Mouse (Mus musculus): Measurements from ENCODE around the gene Med16. TPM values are rescaled to one million over a fixed set of nuclear protein-coding genes. Genes with fewer than 3 reads are reported as not detected.

The Med16 gene
- total and polyA plus RNA-seq, 3 experiments, result 10.2 to 22.8 (median 12.1) TPM

DNA sequence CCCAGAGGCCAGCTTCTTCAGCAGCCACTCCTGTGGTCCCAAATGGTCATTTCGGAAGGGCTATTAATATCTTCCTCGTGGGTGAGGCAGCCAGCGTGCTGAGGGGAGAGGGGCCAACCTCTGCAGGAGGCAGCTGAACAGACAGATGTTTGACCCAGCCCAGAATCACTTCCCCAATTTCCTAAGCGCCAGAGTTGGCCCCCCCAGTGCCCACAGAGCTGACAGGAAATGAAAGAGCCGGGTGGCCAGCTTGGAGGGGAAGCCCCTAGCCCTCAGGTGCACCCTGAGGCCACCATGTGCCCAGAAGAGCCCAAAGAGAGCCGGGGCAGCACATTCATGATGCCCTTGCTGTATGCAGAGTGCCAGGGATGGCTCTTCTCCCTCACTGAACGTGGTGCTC is 32.0 kb upstream of the Med16 start:
- Histone ChIP-seq H3K4me2 (ENCODE audit: insufficient read depth, low read depth, poor library complexity, severe bottlenecking) (peak overlapping the region; percentile 77), H3K4me1 (ENCODE audit: control insufficient read depth in 1 of 2, insufficient read depth in 2 of 2) (peaks cover 77 to 99% of the 10 kb centered on the region in 2 experiments), H3K9ac (ENCODE audit: insufficient read depth, low read depth) (no peak overlapping the region), H3K27me3 (replicated peaks) (no peaks in the 10 kb centered on the region), H3K9me3 (replicated peaks; ENCODE audit: low read length) (no peaks in the 10 kb centered on the region), H3K27ac (ENCODE audit: insufficient read depth, low read depth) (peak overlapping the region; percentile 97), H3K4me3 (replicated peaks in 1 of 3; ENCODE audit: low read depth in 2 of 3, low read length in 2 of 3, poor library complexity in 1 of 3) (no peak overlapping the region), H3K36me3 (replicated peaks in 1 of 2; ENCODE audit: control insufficient read depth in 1 of 2, insufficient read depth in 1 of 2, low read length in 1 of 2) (peaks cover 44 to 85% of the 10 kb centered on the region in 2 experiments), H3K79me2 (replicated peaks; ENCODE audit: control insufficient read depth, extremely low read depth, insufficient read depth, poor library complexity, severe bottlenecking) (peaks cover 82% of the 10 kb centered on the region)
- peak; percentile 96; the same call in 1 of the 2 replicates for TF ChIP-seq SIN3A (IDR thresholded peaks at IDR 0.05; ENCODE audit: low read length)
- TF ChIP-seq RCOR1 (conservative IDR thresholded peaks at IDR 0.05; ENCODE audit: low read depth, low read length), result peak; percentile 100
- peak; percentile 72; the same call in 1 of the 2 replicates for TF ChIP-seq UBTF (IDR thresholded peaks at IDR 0.05; ENCODE audit: low read depth, low read length)
- TF ChIP-seq BHLHE40 (IDR thresholded peaks at IDR 0.05; ENCODE audit: low read depth, low read length), result peak; percentile 98
- TF ChIP-seq MYC (IDR thresholded peaks at IDR 0.05; ENCODE audit: low read depth, low read length), result peak; percentile 96
- 0 out of 2 replicates have a peak, but pooled peaks have one; percentile 13 for TF ChIP-seq JUND (conservative IDR thresholded peaks at IDR 0.05; ENCODE audit: low read depth, low read length)
- peak; percentile 94 for TF ChIP-seq ZMIZ1 (IDR thresholded peaks at IDR 0.05; ENCODE audit: low read depth, low read length)
- no peak for TF ChIP-seq ZC3H11A (IDR thresholded peaks at IDR 0.05; ENCODE audit: low read depth, low read length)
- TF ChIP-seq TBP (conservative IDR thresholded peaks at IDR 0.05; ENCODE audit: low read depth, low read length), result peak; percentile 55; the same call in 1 of the 2 replicates
- peak; percentile 99 for TF ChIP-seq MEF2A (IDR thresholded peaks at IDR 0.05; ENCODE audit: borderline replicate concordance, low read depth, low read length)
- peak; percentile 100 for TF ChIP-seq TCF12 (IDR thresholded peaks at IDR 0.05; ENCODE audit: low read depth, low read length)
- peak; percentile 100 for TF ChIP-seq EP300 (IDR thresholded peaks at IDR 0.05; ENCODE audit: low read length)
- no peak; the same call in none of the 2 replicates for TF ChIP-seq RAD21 (IDR thresholded peaks at IDR 0.05; ENCODE audit: low read depth, low read length)
- peak; percentile 62; the same call in 1 of the 2 replicates for TF ChIP-seq ELF1 (IDR thresholded peaks at IDR 0.05; ENCODE audit: low read depth, low read length)
- peak; percentile 85 for TF ChIP-seq ZNF384 (IDR thresholded peaks at IDR 0.05; ENCODE audit: low read depth, low read length)
- TF ChIP-seq MAFK (IDR thresholded peaks at IDR 0.05; ENCODE audit: insufficient replicate concordance, low read length), result peak; percentile 86
- TF ChIP-seq HCFC1 (IDR thresholded peaks at IDR 0.05; ENCODE audit: low read depth, low read length), result peak; percentile 53
- peak; percentile 90 for TF ChIP-seq MXI1 (IDR thresholded peaks at IDR 0.05; ENCODE audit: low read depth, low read length)
- TF ChIP-seq POLR2A (IDR thresholded peaks at IDR 0.05; ENCODE audit: low read depth, low read length), result peak; percentile 44; the same call in 1 of the 2 replicates
- TF ChIP-seq POLR2AphosphoS2 (IDR thresholded peaks at IDR 0.05; ENCODE audit: low read depth, low read length), result peak; percentile 66
- peak; percentile 56 for TF ChIP-seq NRF1 (IDR thresholded peaks at IDR 0.05; ENCODE audit: low read depth, low read length)
- no peak for TF ChIP-seq USF2 (conservative IDR thresholded peaks at IDR 0.05; ENCODE audit: low read depth, low read length)
- peak; percentile 96 for TF ChIP-seq ETS1 (conservative IDR thresholded peaks at IDR 0.05; ENCODE audit: low read depth, low read length)
- TF ChIP-seq KAT2A (IDR thresholded peaks at IDR 0.05; ENCODE audit: insufficient replicate concordance, low read length), result peak; percentile 66; the same call in 1 of the 2 replicates
- TF ChIP-seq ZKSCAN1 (IDR thresholded peaks at IDR 0.05; ENCODE audit: borderline replicate concordance, low read depth, low read length), result no peak; the same call in 1 of the 2 replicates
- TF ChIP-seq NELFE (IDR thresholded peaks at IDR 0.05; ENCODE audit: low read depth, low read length), result 0 out of 2 replicates have a peak, but pooled peaks have one; percentile 43
- no peak for TF ChIP-seq GABPA (IDR thresholded peaks at IDR 0.05; ENCODE audit: insufficient replicate concordance, low read depth, low read length)
- peak; percentile 97 for TF ChIP-seq CHD2 (IDR thresholded peaks at IDR 0.05; ENCODE audit: low read length)
- peak; percentile 100 for TF ChIP-seq MAZ (IDR thresholded peaks at IDR 0.05; ENCODE audit: low read depth, low read length)
- no peak for TF ChIP-seq PAX5 (IDR thresholded peaks at IDR 0.05; ENCODE audit: low read length)
- no peak for TF ChIP-seq CTCF (conservative IDR thresholded peaks at IDR 0.05 in 1 of 2, IDR thresholded peaks at IDR 0.05 in 1 of 2; ENCODE audit: low read depth in 2 of 2, low read length in 2 of 2)
- peak; percentile 18; the same call in 1 of the 2 replicates for TF ChIP-seq SMC3 (IDR thresholded peaks at IDR 0.05; ENCODE audit: low read depth, low read length)
- TF ChIP-seq CHD1 (IDR thresholded peaks at IDR 0.05; ENCODE audit: low read depth, low read length), result no peak; the same call in 1 of the 2 replicates
- peak; percentile 99 for TF ChIP-seq IRF4 (IDR thresholded peaks at IDR 0.05; ENCODE audit: low read depth, low read length)
- 0 out of 2 replicates have a peak, but pooled peaks have one; percentile 53 for TF ChIP-seq E2F4 (IDR thresholded peaks at IDR 0.05; ENCODE audit: insufficient replicate concordance, low read depth, low read length)
- peak; percentile 40; the same call in 1 of the 2 replicates for TF ChIP-seq JUN (IDR thresholded peaks at IDR 0.05; ENCODE audit: insufficient read depth, low read depth, low read length)
- peak; percentile 95 for TF ChIP-seq MAX (IDR thresholded peaks at IDR 0.05; ENCODE audit: low read length)
- TF ChIP-seq USF1 (IDR thresholded peaks at IDR 0.05; ENCODE audit: low read depth, low read length), result no peak
- in situ Hi-C loops (cut with MboI; ENCODE audit: low pct_ligation_motif_present, low pct_unique_long_range_greater_than_20kb, low sequenced_read_pairs) (no loop called here), dilution Hi-C loops (cut with MboI; ENCODE audit: extremely low pct_ligation_motif_present, extremely low pct_unique_long_range_greater_than_20kb, low sequenced_read_pairs) (no loop called here)
- DNase-seq (ENCODE audit: extremely low read depth), result peak; percentile 96
